Mouse (Mus musculus) intestine, embryonic 15.5 days (tissue): ENCODE data around the gene Pla2g5. TPM values are rescaled to one million over a fixed set of nuclear protein-coding genes. Genes with fewer than 3 reads are reported as not detected.
A peak's percentile ranks its signal among the peaks of the same experiment; 100 is the strongest.

Experiments
- ATAC-seq: fragments of 200-750 bp; cut with Nextera tagmentation; 2 replicates; pipeline ENCODE4 v1.8.0; 2017; ENCODE audit warnings: moderate TSS enrichment, moderate library complexity
- H3K27ac ChIP-seq: fragments of 300-500 bp; sonication (generic); 2 replicates; pipeline ENCODE4 v1.5.1; 2015; ENCODE audit warnings: mild to moderate bottlenecking, inconsistent platforms
- H3K27me3 ChIP-seq: fragments of 300-500 bp; sonication (generic); replicated peaks from 2 replicates; pipeline ENCODE4 v1.6.1; 2015; ENCODE audit warnings: inconsistent platforms
- H3K36me3 ChIP-seq: fragments of 300-500 bp; sonication (generic); 2 replicates; pipeline ENCODE4 v1.6.1; 2015; ENCODE audit warnings: inconsistent platforms
- H3K4me1 ChIP-seq: fragments of 300-500 bp; sonication (generic); replicated peaks from 2 replicates; pipeline ENCODE4 v1.6.1; 2015; ENCODE audit warnings: inconsistent platforms
- H3K4me2 ChIP-seq: fragments of 300-500 bp; sonication (generic); replicated peaks from 2 replicates; pipeline ENCODE4 v1.6.1; 2015; ENCODE audit warnings: mild to moderate bottlenecking, inconsistent platforms
- H3K4me3 ChIP-seq: fragments of 300-500 bp; sonication (generic); replicated peaks from 2 replicates; pipeline ENCODE4 v1.5.1; 2015; ENCODE audit warnings: inconsistent platforms
- H3K9ac ChIP-seq: fragments of 300-500 bp; sonication (generic); 2 replicates; pipeline ENCODE4 v1.6.1; 2015; ENCODE audit warnings: inconsistent platforms
- H3K9me3 ChIP-seq: fragments of 300-500 bp; sonication (generic); 2 replicates; pipeline ENCODE4 v1.6.1; 2016; ENCODE audit warnings: inconsistent platforms
- WGBS: fragments of 180-500 bp; shearing (Covaris S2); methylation state at CpG from one replicate; pipeline ENCODE4 v1.1.7; 2015; 5-methylcytosine and 5-hydroxymethylcytosine counted together
- polyA plus RNA-seq: library from polyadenylated mRNA; unstranded; fragments of >200 nt; fragmentation: Nextera tagmentation; extraction: Ambion mirVana; gene quantifications from 2 replicates; pipeline ENCODE4 v1.2.1, GENCODE M21; 2015

Pla2g5 gene
- polyA plus RNA-seq, 1 experiment from 2014 or later, result 0.15 TPM

DNA sequence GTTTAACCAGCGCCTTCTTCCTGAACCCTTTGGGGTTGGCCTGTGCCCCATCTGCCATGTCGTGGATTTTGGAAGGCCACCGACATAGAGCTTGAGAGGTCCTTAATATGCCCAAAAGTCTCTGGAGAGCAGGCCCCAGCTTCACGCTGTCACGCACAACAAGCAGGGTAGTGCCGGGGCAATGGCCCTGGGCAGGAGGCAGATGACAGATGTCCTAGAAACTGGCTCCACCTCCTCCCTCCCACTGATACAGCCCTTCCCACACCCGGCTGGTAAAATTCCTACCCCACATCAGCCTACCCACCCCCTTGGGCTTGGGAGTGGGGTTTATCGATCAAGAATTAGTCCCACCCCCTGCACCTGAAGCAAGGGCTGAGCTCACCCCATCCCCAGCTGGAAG, 105.9 kb downstream of the Pla2g5 start, which contains the start of gene Pla2g2f:
Pla2g2f (minus strand) TSS at position 211 of the 400 bp plus-strand sequence.
- no peak within 1 kb of the TSS for H3K4me3 ChIP-seq
- no peaks in the 10 kb centered on the region for H3K36me3 ChIP-seq
- no peak within 1 kb of the TSS for H3K27ac ChIP-seq
- no peaks in the 10 kb centered on the region for H3K27me3 ChIP-seq
- no peak for ATAC-seq
- 0 out of 2 replicates have a peak, but pooled peaks cover 13% of the 10 kb centered on the region for H3K4me1 ChIP-seq
- no peaks in the 10 kb centered on the region for H3K9me3 ChIP-seq
- no peak within 1 kb of the TSS for H3K4me2 ChIP-seq
- no peak within 1 kb of the TSS for H3K9ac ChIP-seq
- 77% methylated on average over 8 of the region's 8 CpGs for WGBS

DNA sequence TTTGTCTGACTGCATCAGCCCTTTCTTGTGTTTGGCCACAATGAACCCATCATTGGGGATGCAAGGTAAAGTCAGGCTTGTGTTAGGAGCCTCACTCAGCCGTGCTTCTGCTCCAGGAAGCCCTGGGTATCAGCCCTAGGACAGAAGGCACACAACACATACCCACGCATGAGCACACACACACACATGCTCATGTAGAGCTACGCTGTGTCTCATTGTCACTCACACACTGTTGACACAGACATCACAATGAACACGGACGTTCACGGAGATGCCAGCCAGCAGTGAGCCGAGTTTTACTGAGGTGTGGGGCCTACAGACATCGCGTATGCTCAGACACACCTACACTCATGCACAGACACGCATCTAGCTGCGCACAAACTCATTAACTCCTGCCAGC, 107.3 kb downstream of the Pla2g5 start:
- no peaks in the 10 kb centered on the region for H3K36me3 ChIP-seq
- H3K27ac ChIP-seq, result no peak overlapping the region
- H3K4me1 ChIP-seq, result 0 out of 2 replicates have a peak, but pooled peaks cover 13% of the 10 kb centered on the region
- ATAC-seq, result no peak
- H3K9ac ChIP-seq, result no peak overlapping the region
- H3K4me3 ChIP-seq, result no peak overlapping the region
- 83% methylated on average over 11 of the region's 11 CpGs for WGBS
- no peaks in the 10 kb centered on the region for H3K27me3 ChIP-seq
- H3K4me2 ChIP-seq, result no peak overlapping the region
- no peaks in the 10 kb centered on the region for H3K9me3 ChIP-seq

DNA sequence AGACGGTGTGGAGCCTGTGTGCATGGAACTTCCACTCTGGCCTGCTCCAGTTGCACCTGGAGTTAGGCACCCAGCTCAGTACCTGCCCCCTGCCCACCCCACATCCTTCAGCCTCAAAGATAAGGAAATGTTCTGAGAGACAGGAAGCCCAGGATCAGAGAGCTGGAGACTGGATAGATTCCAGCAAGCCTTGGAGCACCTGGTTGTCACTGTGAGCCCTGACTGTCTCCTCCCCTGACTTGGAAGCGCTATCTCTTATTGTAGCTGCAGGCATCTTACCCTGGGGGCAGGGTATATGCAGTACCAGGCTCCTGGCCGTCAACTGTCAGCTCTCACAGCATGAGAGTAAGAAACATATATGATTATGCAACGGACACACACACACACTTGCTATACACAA, 107.8 kb downstream of the Pla2g5 start:
- 70% methylated on average over 4 of the region's 4 CpGs for whole genome bisulfite sequencing
- Histone ChIP-seq H3K4me3 (no peak overlapping the region), H3K27me3 (no peaks in the 10 kb centered on the region), H3K27ac (no peak overlapping the region), H3K4me2 (no peak overlapping the region), H3K9me3 (no peaks in the 10 kb centered on the region), H3K9ac (no peak overlapping the region), H3K36me3 (no peaks in the 10 kb centered on the region), H3K4me1 (0 out of 2 replicates have a peak, but pooled peaks cover 12% of the 10 kb centered on the region)
- ATAC-seq, result no peak

DNA sequence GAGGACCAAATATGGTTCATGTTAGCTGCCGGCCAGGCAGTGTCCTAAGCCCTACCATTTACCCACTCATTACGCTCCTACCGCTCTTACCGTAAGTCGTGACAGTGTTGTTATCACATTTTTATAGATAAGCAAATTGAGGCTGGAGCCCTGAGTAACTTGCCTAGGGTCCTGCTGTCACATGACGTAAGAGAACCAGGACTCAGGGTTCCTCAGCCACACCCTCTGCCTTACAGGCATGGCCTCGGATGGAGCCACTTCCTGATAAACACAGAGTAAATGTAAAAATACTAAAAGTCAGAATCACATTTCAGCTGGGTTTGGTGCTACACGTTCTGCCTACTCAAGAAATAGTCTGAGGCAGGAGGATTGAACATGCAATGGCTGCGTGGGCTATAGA, 108.8 kb downstream of the Pla2g5 start:
- H3K4me3 ChIP-seq, result no peak overlapping the region
- WGBS, result 63% methylated on average over 9 of the region's 9 CpGs
- no peak overlapping the region for H3K27ac ChIP-seq
- H3K27me3 ChIP-seq, result no peaks in the 10 kb centered on the region
- no peak overlapping the region for H3K9ac ChIP-seq
- ATAC-seq, result peak; percentile 70
- no peak overlapping the region for H3K4me2 ChIP-seq
- H3K9me3 ChIP-seq, result no peaks in the 10 kb centered on the region
- 0 out of 2 replicates have a peak, but pooled peaks cover 11% of the 10 kb centered on the region for H3K4me1 ChIP-seq
- H3K36me3 ChIP-seq, result no peaks in the 10 kb centered on the region

DNA sequence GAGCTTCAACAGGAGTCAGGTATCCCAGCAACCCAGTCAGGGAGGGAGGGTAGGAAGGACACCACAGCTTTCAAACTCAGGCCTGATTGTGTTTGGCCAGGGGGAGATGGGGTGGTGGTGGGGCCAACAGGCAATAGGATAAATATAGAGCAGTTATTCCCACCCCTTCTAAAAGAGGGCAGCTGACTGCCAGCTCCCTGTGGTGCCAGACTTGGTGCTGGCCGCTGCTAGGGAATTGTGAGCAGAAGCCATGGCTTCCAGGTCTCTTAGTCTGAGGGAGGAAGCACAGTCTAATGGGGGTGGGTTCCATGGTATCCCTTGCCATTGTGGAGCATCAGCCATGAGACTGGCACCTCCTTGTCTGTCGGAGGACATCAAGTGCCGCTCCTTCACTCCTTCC, 109.7 kb downstream of the Pla2g5 start:
- Histone ChIP-seq H3K9ac (no peak overlapping the region), H3K27me3 (no peaks in the 10 kb centered on the region), H3K4me1 (0 out of 2 replicates have a peak, but pooled peaks cover 13% of the 10 kb centered on the region), H3K4me3 (no peak overlapping the region), H3K4me2 (no peak overlapping the region), H3K27ac (no peak overlapping the region), H3K9me3 (no peaks in the 10 kb centered on the region), H3K36me3 (no peaks in the 10 kb centered on the region)
- ATAC-seq, result no peak
- WGBS, result 97% methylated on average over 3 of the region's 3 CpGs

DNA sequence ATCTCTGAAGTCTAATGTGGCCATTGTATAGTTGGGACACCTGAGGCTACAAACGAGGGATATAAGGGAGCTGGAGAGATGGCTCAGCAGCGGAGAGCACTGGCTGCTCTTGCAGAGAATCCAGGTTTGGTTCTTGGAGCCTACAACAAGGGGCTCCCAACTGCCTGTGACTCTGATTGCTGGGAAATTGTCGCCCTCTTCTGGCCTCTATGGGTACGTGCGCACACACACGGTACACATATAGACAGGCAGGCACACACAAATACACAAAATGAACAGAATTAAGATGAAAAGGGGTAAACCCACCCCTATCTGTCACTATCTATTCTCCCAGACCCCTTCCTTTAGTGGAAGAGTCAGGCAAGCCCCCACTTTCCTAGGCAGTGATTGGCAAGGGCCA, 110.7 kb downstream of the Pla2g5 start:
- H3K27me3 ChIP-seq, result no peaks in the 10 kb centered on the region
- ATAC-seq, result no peak
- 0 out of 2 replicates have a peak, but pooled peaks cover 13% of the 10 kb centered on the region for H3K4me1 ChIP-seq
- H3K9ac ChIP-seq, result no peak overlapping the region
- no peak overlapping the region for H3K4me2 ChIP-seq
- no peak overlapping the region for H3K27ac ChIP-seq
- WGBS, result 95% methylated on average over 6 of the region's 6 CpGs
- no peaks in the 10 kb centered on the region for H3K36me3 ChIP-seq
- no peaks in the 10 kb centered on the region for H3K9me3 ChIP-seq
- H3K4me3 ChIP-seq, result no peak overlapping the region

Other genes with a start within 250 kb of the Pla2g5 start
- gene Vwa5b1, start 227.6 kb downstream of the Pla2g5 start, polyA plus RNA-seq, result 0.19 and 0.28 TPM in 2 replicates
- gene Pla2g2c, start 138.7 kb downstream of the Pla2g5 start, polyA plus RNA-seq, result 0.23 and 0.25 TPM in 2 replicates
- gene Ubxn10, start 126.3 kb downstream of the Pla2g5 start, polyA plus RNA-seq, result 1.3 and 1.7 TPM in 2 replicates
- 1.5 and 2.6 TPM in 2 replicates for gene Pla2g2f, start 105.9 kb downstream of the Pla2g5 start, polyA plus RNA-seq
- 0.92 and 0.99 TPM in 2 replicates for gene Pla2g2d, start 87.7 kb downstream of the Pla2g5 start, polyA plus RNA-seq
- gene Gm13030, start 10.5 kb upstream of the Pla2g5 start, polyA plus RNA-seq, result not detected in 2 replicates
- not detected in 2 replicates for gene Pla2g2e, start 14.5 kb upstream of the Pla2g5 start, polyA plus RNA-seq
- 4.5 and 6.2 TPM in 2 replicates for gene Otud3, start 50.5 kb upstream of the Pla2g5 start, polyA plus RNA-seq
- 79.5 and 98.0 TPM in 2 replicates for gene Rnf186, start 103.6 kb upstream of the Pla2g5 start, polyA plus RNA-seq
- 14.1 and 14.3 TPM in 2 replicates for gene Tmco4, start 109.4 kb upstream of the Pla2g5 start, polyA plus RNA-seq
- 0.14 and 0.18 TPM in 2 replicates for gene Htr6, start 212.1 kb upstream of the Pla2g5 start, polyA plus RNA-seq
- 49.5 and 49.9 TPM in 2 replicates for gene Nbl1, start 229.5 kb upstream of the Pla2g5 start, polyA plus RNA-seq